ENCODE assay signal across 8 mouse cellular contexts in genomic region chr7:142532671-142533058, GRCm38 (mm10). TPM values are rescaled to one million over a fixed set of nuclear protein-coding genes. Genes with fewer than 3 reads are reported as not detected.
DNase-seq lines count a peak whose midpoint lies in the region; ATAC-seq and TF ChIP-seq lines count a peak whose summit lies in the region.

Mrpl23 (plus strand) TSS chr7:142532686.

- no peaks in the 10 kb centered on the region for H3K27me3 ChIP-seq in heart, adult 2 months (ENCODE audit: control insufficient read depth, insufficient read depth, low read length)
- no peaks in the 10 kb centered on the region for H3K27me3 ChIP-seq in ES-Bruce4 (ENCODE audit: control insufficient read depth, insufficient read depth, low read length, poor library complexity, severe bottlenecking)
- no peaks in the 10 kb centered on the region for H3K27me3 ChIP-seq in forebrain, embryonic 15.5 days
- H3K27me3 ChIP-seq in limb, embryonic 13.5 days, result no peaks in the 10 kb centered on the region

- WGBS in heart, adult 2 months, result 6% methylated on average over 17 of the region's 17 CpGs
- 3% methylated on average over 17 of the region's 17 CpGs for WGBS in forebrain, embryonic 15.5 days
- WGBS in limb, embryonic 13.5 days, result 4% methylated on average over 16 of the region's 17 CpGs
- 3% methylated on average over 17 of the region's 17 CpGs for WGBS in olfactory bulb, adult 2 months

- no peaks in the 10 kb centered on the region for H3K79me2 ChIP-seq in heart, adult 2 months (replicated peaks; ENCODE audit: control insufficient read depth, insufficient read depth, low read length)

- no peak for TF ChIP-seq EP300 in heart, adult 2 months (IDR thresholded peaks at IDR 0.05; ENCODE audit: insufficient read depth, low read depth, low read length)
- TF ChIP-seq EP300 in ES-Bruce4 (IDR thresholded peaks at IDR 0.05; ENCODE audit: insufficient read depth, low read depth, low read length), result no peak

- peak; percentile 79 for ATAC-seq in forebrain, embryonic 15.5 days (replicated peaks)
- peak; percentile 74 for ATAC-seq in limb, embryonic 13.5 days (ENCODE audit: low FRiP score, low read depth)

- TF ChIP-seq CTCF in heart, adult 2 months (IDR thresholded peaks at IDR 0.05), result no peak
- TF ChIP-seq CTCF in ES-Bruce4 (IDR thresholded peaks at IDR 0.05; ENCODE audit: low read depth, low read length), result no peak
- TF ChIP-seq CTCF in olfactory bulb, adult 2 months (IDR thresholded peaks at IDR 0.05; ENCODE audit: insufficient read depth, low read depth, low read length), result no peak

- H3K4me2 ChIP-seq in forebrain, embryonic 15.5 days (replicated peaks), result peak within 1 kb of the TSS; percentile 73
- H3K4me2 ChIP-seq in limb, embryonic 13.5 days (replicated peaks), result peak within 1 kb of the TSS; percentile 79

- no peaks in the 10 kb centered on the region for H3K36me3 ChIP-seq in heart, adult 2 months (ENCODE audit: control insufficient read depth, insufficient read depth, low read length)
- H3K36me3 ChIP-seq in ES-Bruce4 (ENCODE audit: control insufficient read depth, insufficient read depth, low read length, poor library complexity, severe bottlenecking), result no peaks in the 10 kb centered on the region
- no peaks in the 10 kb centered on the region; the same call in 1 of the 2 replicates for H3K36me3 ChIP-seq in forebrain, embryonic 15.5 days
- no peaks in the 10 kb centered on the region for H3K36me3 ChIP-seq in limb, embryonic 13.5 days

- TF ChIP-seq POLR2A in heart, adult 2 months (IDR thresholded peaks at IDR 0.05; ENCODE audit: insufficient read depth, low read depth, low read length), result no peak
- no peak for TF ChIP-seq POLR2A in ES-Bruce4 (IDR thresholded peaks at IDR 0.05; ENCODE audit: insufficient read depth, low read length)
- no peak for TF ChIP-seq POLR2A in olfactory bulb, adult 2 months (IDR thresholded peaks at IDR 0.05; ENCODE audit: insufficient read depth, low read depth, low read length)

- intact Hi-C loops in heart, adult 2 months (cut with DNase I), result no loop called here
- intact Hi-C loops in heart, postnatal 10 days (cut with DNase I), result no loop called here

- H3K9ac ChIP-seq in heart, adult 2 months (ENCODE audit: low read depth, low read length), result peak within 1 kb of the TSS; percentile 84
- peak within 1 kb of the TSS; percentile 47 for H3K9ac ChIP-seq in ES-Bruce4 (ENCODE audit: low read depth, poor library complexity, severe bottlenecking)
- peak within 1 kb of the TSS; percentile 73 for H3K9ac ChIP-seq in forebrain, embryonic 15.5 days (replicated peaks)
- peak within 1 kb of the TSS; percentile 83 for H3K9ac ChIP-seq in limb, embryonic 13.5 days

- no peaks in the 10 kb centered on the region for H3K9me3 ChIP-seq in ES-Bruce4 (replicated peaks; ENCODE audit: control insufficient read depth, insufficient read depth, low read length, poor library complexity, severe bottlenecking)
- H3K9me3 ChIP-seq in forebrain, embryonic 15.5 days, result no peaks in the 10 kb centered on the region
- no peaks in the 10 kb centered on the region for H3K9me3 ChIP-seq in limb, embryonic 13.5 days

- peak within 1 kb of the TSS; percentile 95 for H3K27ac ChIP-seq in heart, adult 2 months
- no peak within 1 kb of the TSS for H3K27ac ChIP-seq in ES-Bruce4 (ENCODE audit: insufficient read depth, low read length)
- peak within 1 kb of the TSS; percentile 76 for H3K27ac ChIP-seq in forebrain, embryonic 15.5 days (replicated peaks)
- peak within 1 kb of the TSS; percentile 96 for H3K27ac ChIP-seq in limb, embryonic 13.5 days
- no peak within 1 kb of the TSS for H3K27ac ChIP-seq in olfactory bulb, adult 2 months (ENCODE audit: insufficient read depth, low read depth, low read length)

- DNase-seq in heart, adult 2 months, result no peak
- DNase-seq in heart, postnatal 10 days, result no peak
- no peak for DNase-seq in ovary, postnatal 14 days (ENCODE audit: low spot score)
- DNase-seq in gastrocnemius, postnatal 4 days (ENCODE audit: low spot score in 2 of 2), result no peak

- peak within 1 kb of the TSS; percentile 100 for H3K4me3 ChIP-seq in heart, adult 2 months
- peak within 1 kb of the TSS; percentile 77 for H3K4me3 ChIP-seq in ES-Bruce4 (ENCODE audit: low read depth, low read length)
- peak within 1 kb of the TSS; percentile 87 for H3K4me3 ChIP-seq in forebrain, embryonic 15.5 days
- peak within 1 kb of the TSS; percentile 58 for H3K4me3 ChIP-seq in limb, embryonic 13.5 days
- H3K4me3 ChIP-seq in olfactory bulb, adult 2 months (ENCODE audit: insufficient read depth, low read depth, low read length), result peak within 1 kb of the TSS; percentile 83

- H3K4me1 ChIP-seq in heart, adult 2 months (ENCODE audit: control insufficient read depth, insufficient read depth, low read length), result peaks cover 7% of the 10 kb centered on the region; the same call in 1 of the 2 replicates
- H3K4me1 ChIP-seq in ES-Bruce4 (ENCODE audit: control insufficient read depth, insufficient read depth, low read length), result peaks cover 7% of the 10 kb centered on the region
- peaks cover 14% of the 10 kb centered on the region for H3K4me1 ChIP-seq in forebrain, embryonic 15.5 days
- H3K4me1 ChIP-seq in limb, embryonic 13.5 days, result peaks cover 79% of the 10 kb centered on the region
- H3K4me1 ChIP-seq in olfactory bulb, adult 2 months (ENCODE audit: control insufficient read depth, insufficient read depth, low read length), result peaks cover 10% of the 10 kb centered on the region

RNA-seq across cellular contexts. Expression of gene Mrpl23, which starts in this region (rescaled TPM):
- 1 to 10 TPM in 1 of 2 experiments, under 1 TPM in 1; 0.89 to 2.1 TPM for total RNA-seq in heart, adult 2 months (2021)
- polyA plus RNA-seq in heart, adult 2 months (2012; rRNA removed), result 12.8 and 18.0 TPM in 2 replicates
- 10 to 100 TPM in 1 of 2 experiments, 1 to 10 TPM in 1; 4.1 to 19.3 TPM for total RNA-seq in heart, postnatal 10 days (2021)
- polyA plus RNA-seq in ES-Bruce4 (2011; ENCODE audit: insufficient read depth, insufficient read length, low read depth, missing spikeins), result 15.1 and 15.2 TPM in 2 replicates
- polyA plus RNA-seq in forebrain, embryonic 15.5 days (2015; fragmentation: Nextera tagmentation; extraction: Ambion mirVana), result 20.1 and 22.4 TPM in 2 replicates
- polyA plus RNA-seq in limb, embryonic 13.5 days (2015; fragmentation: Nextera tagmentation; extraction: Ambion mirVana), result 27.3 and 35.1 TPM in 2 replicates
- polyA plus RNA-seq in olfactory bulb, adult 2 months (2012; ENCODE audit: insufficient read depth, insufficient read length, low replicate concordance, missing spikeins), result not detected in 2 replicates
- total RNA-seq in gastrocnemius, postnatal 4 days (2021), result 1 to 10 TPM; 6.3 to 9.4 TPM

Comparison
In these comparisons a context has a peak if more than half of its experiments do, and no peak if none do; other contexts are left out.
1. H3K27ac ChIP-seq: peak in heart, adult 2 months (single experiment), forebrain, embryonic 15.5 days (single experiment) and limb, embryonic 13.5 days (single experiment); none in ES-Bruce4 (single experiment) and olfactory bulb, adult 2 months (single experiment).
2. Peak in every context shown above with its lines, with median percentiles within 50 percentile points of each other: H3K4me3 ChIP-seq and H3K9ac ChIP-seq.